Mouse (Mus musculus): ENCODE results near the gene Cpt1b.

Gene Cpt1b

DNA sequence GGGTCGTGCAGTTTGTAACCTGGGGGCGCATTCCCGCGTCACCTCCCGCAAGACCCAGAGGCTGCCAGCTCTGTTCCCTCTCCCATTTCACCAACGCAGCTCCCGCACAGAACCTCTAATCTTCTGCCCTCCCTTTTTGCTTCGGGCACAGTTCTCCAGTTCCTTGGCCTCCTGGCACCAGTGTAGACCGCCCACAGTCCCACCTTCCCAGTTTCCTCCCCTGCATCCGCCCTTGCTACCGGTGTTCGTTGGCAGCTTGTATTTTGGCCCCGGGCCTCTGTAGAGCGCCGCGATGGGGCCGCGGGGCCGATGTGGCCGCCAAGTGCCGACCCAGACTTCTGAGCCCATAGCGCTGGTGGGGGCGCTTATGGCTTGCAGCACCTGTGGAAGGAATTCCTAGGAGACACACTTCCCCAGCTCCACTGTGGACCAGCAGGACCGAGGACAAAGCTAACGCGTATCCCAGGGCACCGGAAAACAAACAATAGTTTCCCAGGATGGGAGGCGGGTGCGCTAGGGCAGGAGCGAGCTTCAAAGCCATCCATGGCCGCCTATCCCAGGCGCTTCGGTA is 46.7 kb downstream of the Cpt1b start, which contains the start of gene Odf3b:
Odf3b (minus strand) TSS at position 452 of the 571 bp plus-strand sequence.
- DNase-seq: peak; percentile 93

GRCm38 (mm10) chr15:89377938-89378828 is 47.5 kb downstream of the Cpt1b start:
- DNase-seq: peak; percentile 74

- peak; percentile 63 for DNase-seq
These were observed 48.3 kb downstream of the Cpt1b start for GRCm38 (mm10) chr15:89377362-89377761.

DNA sequence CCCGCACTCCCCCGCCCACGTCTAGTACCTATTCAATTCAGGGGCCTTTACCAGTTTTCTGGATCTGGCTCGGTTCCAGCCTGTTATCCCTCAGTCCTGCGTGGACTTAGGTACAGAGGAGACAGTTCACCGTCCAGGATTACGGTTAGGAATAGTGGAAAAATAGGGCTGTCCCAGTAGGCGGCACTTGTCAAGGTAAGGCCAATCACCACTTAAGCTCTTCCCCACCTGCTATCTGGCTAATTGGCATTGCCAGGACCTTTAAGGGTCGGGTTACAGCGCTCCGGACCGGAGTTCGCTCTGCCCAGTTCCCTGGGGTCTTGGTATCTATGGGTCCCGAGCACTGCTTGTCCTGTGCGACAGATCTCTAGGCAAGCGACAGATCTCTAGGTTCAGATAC is 48.7 kb downstream of the Cpt1b start, which contains the start of gene Tymp:
Tymp (minus strand) TSS at position 83 of the 400 bp plus-strand sequence.
- peak; percentile 53 for DNase-seq

GRCm38 (mm10) chr15:89376040-89376439 is 49.6 kb downstream of the Cpt1b start:
- DNase-seq: peak; percentile 57

DNA sequence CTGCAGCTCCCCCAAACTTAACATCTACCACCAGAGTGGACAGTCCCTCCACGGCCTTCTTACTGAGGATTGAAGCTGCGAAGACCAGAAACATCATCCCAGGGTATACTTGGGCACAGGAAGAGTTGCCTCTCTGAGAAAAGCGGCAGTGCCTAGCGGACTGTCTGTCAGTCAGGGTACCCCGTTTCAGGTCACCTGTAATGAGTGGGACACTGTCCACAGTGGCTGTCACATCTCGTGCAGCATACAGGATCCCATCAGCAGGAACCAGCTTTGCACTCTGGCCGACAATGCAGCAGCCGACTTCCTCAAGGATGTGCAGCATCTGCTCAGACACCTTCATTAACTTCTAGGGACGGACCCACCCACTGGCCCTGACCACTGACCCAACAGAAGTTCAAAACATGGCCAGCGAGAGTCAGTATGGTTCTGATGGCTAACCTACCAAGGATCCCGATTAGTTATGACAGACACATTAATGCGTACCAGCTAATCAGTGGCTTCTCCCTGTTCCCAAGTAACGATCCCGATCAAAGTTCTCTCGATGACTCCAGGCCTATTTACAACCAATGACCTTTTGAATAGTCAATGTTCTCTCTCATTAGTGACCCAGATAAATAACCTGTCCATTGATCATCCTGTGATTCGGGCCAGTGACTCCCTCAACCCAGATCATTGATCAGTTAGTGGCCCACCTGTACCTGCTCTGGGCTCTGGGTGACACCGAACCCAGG is 50.7 kb downstream of the Cpt1b start:
- DNase-seq: peak; percentile 53

DNA sequence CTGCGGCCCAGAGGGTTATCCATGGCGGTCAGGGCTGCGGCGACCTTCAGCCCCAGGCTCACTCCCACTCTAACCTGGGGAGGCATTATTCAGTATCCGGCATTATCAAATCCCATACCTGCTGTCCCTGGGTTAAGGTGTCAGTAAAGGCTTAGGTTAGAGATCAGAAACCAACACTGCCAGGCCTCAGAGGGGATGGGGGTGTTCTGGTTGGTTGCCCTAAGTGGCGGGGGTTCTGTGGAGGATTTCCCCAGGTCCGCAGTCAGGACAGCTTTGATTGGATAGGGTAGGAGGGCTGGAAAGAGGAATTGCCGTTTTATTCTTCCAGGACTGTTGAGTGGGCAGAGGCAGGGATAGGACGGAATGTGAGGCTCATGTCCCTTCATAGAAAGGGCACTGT is 51.3 kb downstream of the Cpt1b start:
- DNase-seq: no peak

DNA sequence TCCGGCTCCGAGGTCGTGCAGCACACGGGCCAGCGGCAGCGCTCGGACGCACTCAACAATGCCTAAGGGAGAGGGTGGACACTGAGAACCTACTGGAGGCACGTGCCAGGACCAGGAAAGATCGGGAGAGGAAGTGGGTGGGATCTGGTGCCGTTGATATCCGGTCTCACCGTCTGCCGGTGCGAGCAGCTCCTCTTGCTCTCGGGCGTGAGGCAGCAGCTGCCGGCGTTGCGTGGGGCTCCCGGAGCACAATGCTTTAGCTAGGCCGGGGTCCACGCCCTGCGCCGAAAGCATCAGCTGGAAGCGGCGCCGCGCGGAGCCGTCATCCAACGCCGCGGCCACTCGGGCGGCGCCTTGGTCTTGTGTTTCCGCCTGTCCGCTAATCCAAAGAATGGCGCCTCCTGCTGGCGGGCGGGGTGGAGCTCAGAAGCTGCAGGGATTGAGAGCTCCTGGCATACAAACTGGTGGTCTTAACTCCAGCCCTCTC is 51.9 kb downstream of the Cpt1b start, which contains the start of gene Sco2:
Sco2 (minus strand) TSS at position 85 of the 487 bp plus-strand sequence.
- DNase-seq: peak; percentile 91

- DNase-seq: peak; percentile 87
These were observed 52.5 kb downstream of the Cpt1b start for GRCm38 (mm10) chr15:89373027-89373761.

- DNase-seq: peak; percentile 42
These were observed 53.1 kb downstream of the Cpt1b start for GRCm38 (mm10) chr15:89372536-89372935.

DNA sequence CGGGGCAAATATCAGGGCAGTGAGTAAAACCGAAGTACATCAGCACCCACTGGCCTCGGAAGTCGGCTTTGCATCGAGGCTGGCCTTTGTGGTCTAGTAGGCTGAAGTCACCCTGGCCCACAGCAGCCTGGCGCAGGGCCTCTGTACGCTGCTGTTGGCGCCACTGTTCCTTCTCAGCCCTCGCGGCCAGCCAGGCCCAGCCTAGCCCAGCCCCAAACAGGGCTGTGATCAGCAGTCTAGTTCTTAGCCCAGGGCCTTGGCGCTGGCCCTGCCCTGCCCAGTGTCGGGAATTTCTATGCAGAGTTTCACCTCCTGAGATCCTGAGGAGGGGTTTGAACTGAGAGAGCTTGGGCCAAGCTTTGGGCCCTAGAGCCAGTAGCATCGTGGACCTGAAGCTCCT is 53.6 kb downstream of the Cpt1b start:
- DNase-seq: peak; percentile 45

Measured in cerebellum, adult 9-11 months (tissue).